Mouse (Mus musculus): ENCODE data around the gene Kcnab2. TPM values are rescaled to one million over a fixed set of nuclear protein-coding genes. Genes with fewer than 3 reads are reported as not detected.
A peak's percentile ranks its signal among the peaks of the same experiment; 100 is the strongest.

The Kcnab2 gene
- polyA plus RNA-seq, 2 experiments from 2014 or later, result 91.1 to 112 TPM

DNA sequence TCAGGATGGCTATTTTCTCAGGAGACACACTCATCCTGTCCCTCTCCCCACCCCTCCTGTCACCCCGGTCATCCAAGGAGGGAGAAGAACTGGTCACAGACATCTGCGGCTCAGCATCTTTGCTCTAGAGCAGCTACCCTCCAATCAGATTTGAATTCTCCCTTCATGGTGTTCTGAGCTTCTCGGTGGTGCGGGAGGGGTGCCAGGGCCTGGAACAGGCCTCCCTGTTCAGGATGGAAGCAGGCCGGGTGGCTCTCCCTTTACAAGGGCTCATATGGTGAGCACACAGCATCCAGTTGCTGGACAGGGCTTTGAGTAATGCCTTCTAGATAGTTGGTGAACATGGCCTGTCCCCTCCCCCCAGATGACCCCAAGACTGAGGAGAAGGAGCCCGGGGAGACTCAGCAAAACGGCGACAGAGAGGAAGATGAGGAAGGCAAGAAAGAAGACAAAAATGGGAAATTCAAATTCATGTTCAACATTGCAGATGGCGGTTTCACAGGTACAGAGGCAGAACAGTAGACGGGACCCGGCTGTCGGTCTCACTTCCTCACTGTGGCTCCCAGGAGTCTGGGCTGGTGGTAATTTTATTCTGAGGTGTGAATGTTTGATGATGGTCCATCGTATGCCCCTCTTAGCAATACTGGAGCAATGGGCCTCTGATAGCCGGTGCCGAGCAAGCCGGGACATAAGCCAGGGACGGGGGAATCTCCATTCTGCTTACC, 95.0 kb downstream of the Kcnab2 start:
- no peak for ATAC-seq

DNA sequence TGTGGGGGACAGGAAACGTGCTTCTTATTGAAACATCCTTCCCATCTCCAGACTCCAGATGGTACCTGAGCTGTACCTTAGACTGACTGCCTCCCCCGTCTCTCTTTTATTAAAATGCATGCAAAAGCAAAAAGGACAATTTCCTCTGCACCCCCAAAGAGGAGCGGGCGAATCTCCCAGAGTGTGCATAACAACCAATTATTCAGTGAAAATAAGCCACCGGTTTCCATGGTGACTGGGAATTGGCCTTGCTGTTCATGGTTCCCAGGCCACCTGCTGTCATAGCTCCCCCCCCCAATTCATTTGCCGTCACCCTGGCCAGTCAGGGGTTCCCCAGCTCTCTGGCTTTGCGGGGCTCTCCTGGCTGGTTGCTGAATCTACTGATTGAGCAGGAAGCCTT, 112.4 kb downstream of the Kcnab2 start:
- no peak for ATAC-seq

DNA sequence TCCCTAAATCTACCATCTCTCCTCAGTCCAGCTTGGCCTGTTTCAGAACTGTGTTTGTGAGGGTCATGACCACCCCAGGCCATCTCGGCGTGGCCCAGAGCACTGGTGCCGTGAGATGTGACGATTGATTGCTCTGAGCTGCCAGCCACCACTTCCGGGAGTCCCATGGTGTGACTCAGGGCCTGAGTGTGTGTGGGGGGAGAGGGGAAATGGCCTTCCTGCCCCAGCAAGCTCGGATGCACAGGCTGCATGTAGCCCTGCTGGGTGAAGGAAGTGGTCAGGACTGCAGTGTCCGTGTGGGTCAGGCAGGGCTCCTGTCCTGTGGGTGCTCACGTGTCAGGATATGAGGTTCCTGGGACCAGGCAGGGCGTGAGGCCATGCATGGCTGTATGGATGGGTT, 115.5 kb downstream of the Kcnab2 start:
- peak; percentile 40 for ATAC-seq

DNA sequence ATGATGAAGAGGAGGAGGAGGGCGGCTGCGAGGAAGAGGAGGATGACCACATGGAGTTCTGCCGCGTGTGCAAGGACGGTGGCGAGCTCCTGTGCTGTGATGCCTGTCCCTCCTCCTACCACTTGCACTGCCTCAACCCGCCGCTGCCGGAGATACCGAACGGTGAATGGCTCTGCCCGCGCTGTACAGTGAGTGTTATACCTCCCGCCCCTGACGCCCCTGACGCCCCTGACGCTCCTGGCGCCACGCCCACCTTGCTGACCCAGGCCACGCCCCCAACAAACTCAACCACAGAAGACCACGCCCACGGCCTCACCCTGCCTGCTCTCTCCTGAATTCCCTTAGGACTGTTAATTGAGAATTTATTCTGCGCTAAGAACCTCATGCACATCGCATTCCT, 116.8 kb downstream of the Kcnab2 start:
- ATAC-seq, result no peak

DNA sequence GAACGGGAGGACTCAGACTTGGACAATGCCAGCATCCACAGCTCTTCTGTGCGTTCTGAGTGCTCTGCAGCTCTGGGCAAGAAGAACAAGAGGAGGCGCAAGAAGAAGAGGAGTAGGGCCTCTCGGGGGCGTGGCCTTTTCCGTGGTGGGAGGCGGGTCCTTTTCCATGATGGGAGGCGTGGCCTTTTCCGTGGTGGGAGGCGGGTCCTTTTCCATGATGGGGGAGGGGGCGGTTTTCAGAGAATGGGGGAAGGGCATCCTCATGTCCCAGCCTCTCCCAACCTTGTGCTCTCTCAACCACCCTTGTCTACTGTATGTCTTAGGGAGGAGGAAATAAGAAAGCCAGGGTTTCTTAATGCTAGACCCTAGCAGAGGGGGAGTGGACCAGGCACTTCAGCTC, 118.0 kb downstream of the Kcnab2 start:
- ATAC-seq, result no peak

DNA sequence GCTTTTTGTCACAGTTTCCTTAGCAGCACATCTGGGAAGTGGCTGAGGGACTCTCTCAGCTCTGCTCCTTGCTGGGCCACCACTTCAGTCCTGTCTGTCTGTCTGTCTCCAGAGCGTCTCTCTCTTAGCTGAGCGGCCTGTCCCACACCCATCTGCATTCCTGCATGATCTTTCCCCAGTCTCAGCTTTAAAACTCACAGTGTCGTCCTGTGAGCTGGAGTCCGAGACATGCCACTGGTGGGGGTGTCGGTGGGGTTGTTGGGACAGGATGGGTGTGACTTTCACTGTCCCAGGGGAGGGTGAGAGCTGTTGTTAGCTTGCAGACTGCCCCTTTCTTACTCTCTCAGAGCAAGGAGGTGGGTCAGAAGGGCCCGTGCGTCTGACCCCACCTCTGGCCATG, 122.0 kb downstream of the Kcnab2 start:
- ATAC-seq, result no peak

DNA sequence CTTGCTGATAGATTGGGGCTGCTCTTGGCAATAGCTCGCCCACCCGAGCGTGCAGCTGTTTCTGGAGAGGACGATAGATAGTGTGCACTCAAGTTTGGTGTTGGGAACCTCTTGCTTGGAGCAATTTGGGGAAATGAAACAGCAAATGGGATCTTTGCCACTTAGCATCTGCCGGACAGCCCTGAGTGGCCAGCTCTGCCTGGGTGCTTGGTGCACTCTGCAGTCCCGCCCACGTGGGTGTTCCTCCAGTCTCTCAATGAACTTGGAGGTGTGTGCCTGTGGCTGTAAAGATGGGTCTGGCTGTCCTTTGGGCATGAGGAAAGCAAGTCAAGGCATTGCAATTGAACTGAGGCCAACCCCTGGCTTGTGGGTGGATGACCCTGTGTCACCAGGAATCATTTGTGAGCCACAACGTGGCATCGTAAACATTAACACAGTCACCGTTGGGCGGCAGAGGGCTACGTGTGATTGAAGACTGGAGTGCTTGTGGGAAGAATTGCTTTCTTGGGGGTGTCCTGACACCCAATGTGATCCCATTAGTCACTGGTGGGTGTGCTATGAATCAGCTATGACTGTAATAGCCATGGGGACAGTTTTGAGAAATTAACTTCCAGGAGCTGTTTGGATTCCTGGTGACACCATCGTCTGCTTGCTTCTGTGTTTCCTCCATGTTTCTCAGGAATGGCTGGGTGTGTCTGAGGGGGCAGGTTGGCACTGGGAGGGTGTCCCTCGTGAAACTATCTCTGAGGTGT, 123.6 kb downstream of the Kcnab2 start:
- no peak for ATAC-seq

DNA sequence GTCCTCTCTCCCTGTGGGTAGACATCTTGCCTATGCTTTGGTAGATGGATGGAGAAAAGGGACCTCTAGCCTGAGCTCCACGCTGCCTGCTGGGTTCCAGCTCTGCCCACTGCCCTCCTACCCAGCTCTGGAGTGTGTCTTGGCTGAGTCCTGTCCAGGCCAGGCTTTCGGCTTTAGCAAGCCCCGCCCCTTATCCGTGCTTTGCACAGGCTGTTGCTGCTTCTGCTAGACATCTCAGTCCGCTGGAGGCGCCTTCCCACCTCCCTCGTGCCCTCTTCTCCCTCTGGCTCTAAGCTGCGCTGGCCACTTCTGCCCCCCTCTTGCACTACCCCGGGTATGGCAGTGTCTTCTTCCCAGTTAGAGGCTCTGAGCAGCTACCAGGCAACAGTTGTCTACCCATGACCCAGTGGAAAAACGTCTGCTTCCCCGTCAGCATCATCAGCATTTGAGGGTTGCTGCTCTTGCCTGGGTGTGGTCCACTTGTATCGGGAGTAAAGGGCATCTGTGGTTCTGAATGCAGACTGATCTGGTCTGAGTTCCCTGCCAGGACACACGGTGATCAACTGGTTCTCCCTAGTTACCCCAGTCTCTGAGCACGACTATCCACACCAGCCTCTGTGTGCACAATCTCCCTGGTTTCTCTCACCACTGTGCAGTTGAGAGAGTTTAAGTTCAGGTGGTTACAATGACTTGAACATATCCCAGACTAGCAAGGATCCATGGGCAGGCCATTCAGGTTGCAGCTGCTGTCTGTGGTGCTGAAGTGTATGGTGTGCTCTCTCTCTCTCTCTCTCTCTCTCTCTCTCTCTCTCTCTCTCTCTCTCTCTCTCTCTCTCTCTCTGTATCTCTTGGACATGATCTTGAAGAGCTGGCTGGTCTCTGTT, 126.0 kb downstream of the Kcnab2 start:
- no peak for ATAC-seq

DNA sequence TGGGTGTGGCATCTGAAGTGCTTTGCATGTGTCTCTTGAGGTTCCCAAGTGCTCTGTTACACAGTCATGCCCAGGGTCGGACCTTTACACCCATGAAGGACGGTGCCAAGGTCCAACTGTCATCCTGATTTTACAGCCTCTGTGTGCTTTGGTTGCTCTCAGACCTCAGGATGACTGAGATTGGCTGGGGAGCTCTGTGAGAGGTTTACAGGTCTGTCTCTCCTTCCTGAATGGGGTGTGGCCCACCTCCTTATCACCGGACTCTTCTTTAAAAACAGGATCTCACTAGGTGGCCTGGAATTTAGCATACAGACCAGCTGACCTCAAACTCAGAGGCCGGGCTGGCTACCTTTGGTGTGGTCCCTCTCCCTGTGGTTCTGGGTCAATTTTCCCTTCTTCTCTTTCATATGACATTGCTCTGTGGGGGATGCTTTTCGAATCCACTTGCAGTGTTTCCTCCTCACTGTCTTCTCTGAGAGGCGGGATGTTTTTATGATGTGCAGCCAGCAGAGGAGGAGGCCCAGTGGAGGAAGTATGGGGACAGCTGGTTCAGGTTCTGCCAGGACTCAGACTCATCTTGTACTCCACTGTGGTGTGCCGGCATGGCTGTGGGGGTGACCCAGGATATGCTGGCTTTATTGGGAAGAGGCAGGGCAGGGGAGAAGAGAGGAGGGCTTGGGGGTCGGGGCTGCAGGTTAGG, 126.8 kb downstream of the Kcnab2 start:
- ATAC-seq, result no peak

DNA sequence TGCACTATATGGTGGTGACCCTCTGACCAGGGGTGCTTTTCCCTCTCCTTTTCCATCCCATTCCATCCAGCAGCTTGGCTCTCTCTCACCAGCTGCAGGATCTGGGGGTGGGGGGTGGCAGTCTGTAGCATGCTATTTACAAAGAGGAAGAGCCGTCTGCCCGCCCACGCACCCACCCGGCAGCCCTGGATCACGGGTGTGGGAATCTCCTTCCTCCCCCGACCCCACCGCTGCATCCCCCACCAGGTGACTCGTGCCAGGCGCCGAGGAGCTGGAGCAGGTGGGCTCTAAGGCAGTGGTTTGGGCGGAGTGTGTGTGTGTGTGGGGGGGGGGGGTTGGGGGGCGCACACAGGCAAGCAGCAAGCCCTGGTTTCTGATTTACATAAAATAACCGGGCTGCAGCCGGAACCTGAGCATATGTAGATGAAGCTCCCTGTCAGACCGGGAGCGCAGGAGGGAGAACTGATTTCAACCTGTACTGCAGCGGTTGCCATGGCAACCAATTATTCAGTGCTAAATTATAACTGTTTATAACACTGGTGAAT, 127.8 kb downstream of the Kcnab2 start:
- no peak for ATAC-seq

DNA sequence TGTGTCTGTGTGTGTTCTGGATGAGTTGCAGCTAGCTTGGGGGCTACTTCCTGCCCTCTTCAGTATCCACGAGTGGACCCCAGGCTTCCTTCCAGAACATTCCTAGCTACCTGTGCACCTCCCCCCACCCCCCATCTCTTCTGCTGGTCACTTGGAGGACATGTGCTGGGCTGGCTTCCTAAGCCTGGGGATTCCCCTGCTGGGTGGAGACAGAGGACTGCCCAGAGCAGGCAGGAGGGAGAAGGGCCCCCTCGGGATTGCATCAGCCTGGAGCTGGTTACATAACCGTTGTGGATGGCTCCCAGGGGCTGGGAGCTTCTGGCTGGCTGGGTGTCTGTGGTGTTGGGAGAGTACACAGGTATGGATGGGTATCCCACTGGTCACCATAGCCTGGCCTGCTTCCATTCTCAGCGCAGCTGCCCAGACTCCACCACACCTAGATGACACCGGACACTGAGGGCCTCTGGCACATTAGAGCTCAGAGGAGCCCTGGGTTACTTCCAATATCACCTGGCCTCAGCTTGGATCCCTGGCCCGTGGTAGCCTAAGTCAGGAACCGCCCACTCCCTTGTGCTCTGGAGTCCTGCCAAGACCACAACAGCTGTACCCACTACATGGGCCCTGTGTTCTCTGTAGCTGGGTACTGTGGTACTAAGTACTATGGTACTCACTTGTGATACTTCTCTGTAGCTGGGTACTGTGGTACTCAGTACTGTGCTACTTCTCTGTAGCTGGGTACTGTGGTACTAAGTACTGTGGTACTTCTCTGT, 132.4 kb downstream of the Kcnab2 start:
- no peak for ATAC-seq

DNA sequence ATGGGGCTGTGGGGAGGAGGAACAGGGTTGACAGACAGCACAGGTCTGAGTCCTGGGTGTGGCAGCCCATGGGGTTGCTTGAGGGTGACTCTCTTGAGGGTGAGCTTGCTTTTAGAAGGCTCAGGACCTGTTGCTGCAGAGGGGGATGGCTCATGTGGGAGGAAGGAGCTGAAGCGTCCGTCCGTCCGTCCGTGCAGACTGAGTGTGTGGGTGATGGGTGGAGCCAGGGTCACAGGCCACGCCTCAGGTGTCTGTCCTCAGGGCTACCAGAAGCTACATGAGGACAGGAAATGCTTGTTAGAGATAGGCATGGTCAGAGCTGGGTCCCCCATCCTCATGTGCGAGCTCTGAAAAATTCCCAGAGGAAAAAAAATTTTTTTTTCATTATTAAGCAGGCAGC, 133.0 kb downstream of the Kcnab2 start:
- no peak for ATAC-seq

DNA sequence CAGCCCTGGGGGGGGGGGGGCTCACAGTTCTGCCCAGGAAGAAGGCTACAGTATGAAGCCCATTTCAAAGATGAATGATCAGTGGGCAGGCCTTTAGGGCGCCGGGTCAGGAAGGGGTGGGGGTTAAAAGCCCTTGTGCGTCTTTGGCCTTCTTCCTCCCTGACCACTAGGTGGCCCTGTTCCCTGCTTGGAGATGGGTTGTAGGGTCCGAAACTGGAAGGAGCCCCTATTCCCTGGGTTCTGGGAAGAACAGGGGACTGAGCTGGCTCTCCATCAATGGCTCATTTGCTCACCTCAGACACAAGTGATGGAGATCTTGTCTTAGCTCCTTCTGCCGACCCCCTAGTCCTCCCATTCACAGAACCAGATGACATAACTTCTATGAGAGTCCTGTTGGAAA, 134.4 kb downstream of the Kcnab2 start:
- ATAC-seq, result no peak

Other genes starting within 250 kb of the Kcnab2 start
- not detected for gene Gpr153, start 203.6 kb downstream of the Kcnab2 start, polyA plus RNA-seq (2017; shearing (Covaris generic))
- gene Hes3, start 186.2 kb downstream of the Kcnab2 start, polyA plus RNA-seq (2017; shearing (Covaris generic)), result not detected
- gene Icmt, start 180.6 kb downstream of the Kcnab2 start, polyA plus RNA-seq (2017; shearing (Covaris generic)), result 1 to 10 TPM; 7.2 to 7.7 TPM
- gene Rnf207, start 158.9 kb downstream of the Kcnab2 start, polyA plus RNA-seq (2017; shearing (Covaris generic)), result not detected
- gene Rpl22, start 152.1 kb downstream of the Kcnab2 start, polyA plus RNA-seq (2017; shearing (Covaris generic)), result 1,000 to 10,000 TPM; 1,059 to 1,071 TPM
- gene Chd5, start 139.2 kb downstream of the Kcnab2 start, polyA plus RNA-seq (2017; shearing (Covaris generic)), result under 1 TPM in 1 of 2 experiments, not detected in 1; 0.19 TPM
- under 1 TPM; 0.17 to 0.20 TPM for gene Nphp4, start 1.2 kb downstream of the Kcnab2 start, polyA plus RNA-seq (2017; shearing (Covaris generic))